Mouse (Mus musculus) thymus, adult 2 months (tissue): Measurements from ENCODE around the gene Tmed9. TPM values are rescaled to one million over a fixed set of nuclear protein-coding genes. Genes with fewer than 3 reads are reported as not detected.
"Not testable (repeated sequence)": the region's sequence is repeated elsewhere in the genome, so short reads cannot be mapped to it uniquely, and the experiment has no call there.

Experiments used
- DNase-seq: peaks from one replicate; pipeline ENCODE4 v3.0.0; 2021
- H3K27ac ChIP-seq: fragments of 200-500 bp; 2 replicates; pipeline ENCODE4 v1.5.1; 2012; ENCODE audit warnings: low read length, control low read depth; ENCODE audit not compliant: control insufficient read depth, insufficient read depth
- H3K27me3 ChIP-seq: fragments of 200-500 bp; 2 replicates; pipeline ENCODE4 v1.6.1; 2012; ENCODE audit warnings: mild to moderate bottlenecking, low read length, moderate library complexity, mixed read lengths; ENCODE audit not compliant: control insufficient read depth, insufficient read depth
- H3K36me3 ChIP-seq: fragments of 200-500 bp; 2 replicates; pipeline ENCODE4 v1.6.1; 2012; ENCODE audit warnings: mild to moderate bottlenecking, low read length, moderate library complexity; ENCODE audit not compliant: control insufficient read depth, insufficient read depth
- H3K4me1 ChIP-seq: fragments of 200-500 bp; replicated peaks from 2 replicates; pipeline ENCODE4 v1.6.1; 2012; ENCODE audit warnings: low read length; ENCODE audit not compliant: control insufficient read depth, insufficient read depth
- H3K4me3 ChIP-seq: fragments of 200-500 bp; 2 replicates; pipeline ENCODE4 v1.5.1; 2012; ENCODE audit warnings: mild to moderate bottlenecking, low read length, control low read depth, moderate library complexity; ENCODE audit not compliant: control insufficient read depth, insufficient read depth
- CTCF ChIP-seq: fragments of 200-500 bp; IDR thresholded peaks from 2 replicates; pipeline ENCODE4 v1.5.1; 2012; ENCODE audit warnings: mild to moderate bottlenecking, control low read depth, low read length, moderate library complexity, borderline replicate concordance; ENCODE audit not compliant: control insufficient read depth, poor library complexity, insufficient read depth; ENCODE audit errors: extremely low read depth
- POLR2A ChIP-seq: fragments of 200-500 bp; IDR thresholded peaks from 2 replicates; pipeline ENCODE4 v1.6.1; 2012; ENCODE audit warnings: mild to moderate bottlenecking, low read length, control low read depth, moderate library complexity; ENCODE audit not compliant: control insufficient read depth, poor library complexity, insufficient read depth; ENCODE audit errors: extremely low read depth
- WGBS: fragments of 180-500 bp; shearing (Covaris S2); methylation state at CpG from one replicate; pipeline ENCODE4 v1.1.7; 2018; 5-methylcytosine and 5-hydroxymethylcytosine counted together
- polyA plus RNA-seq: library from polyadenylated mRNA; depleted of rRNA; stranded (reverse); fragments of >200 nt; gene quantifications from 2 replicates; pipeline ENCODE4 v1.2.3, GENCODE M21; 2012

Gene Tmed9
- polyA plus RNA-seq, 1 experiment, result 73.4 TPM

DNA sequence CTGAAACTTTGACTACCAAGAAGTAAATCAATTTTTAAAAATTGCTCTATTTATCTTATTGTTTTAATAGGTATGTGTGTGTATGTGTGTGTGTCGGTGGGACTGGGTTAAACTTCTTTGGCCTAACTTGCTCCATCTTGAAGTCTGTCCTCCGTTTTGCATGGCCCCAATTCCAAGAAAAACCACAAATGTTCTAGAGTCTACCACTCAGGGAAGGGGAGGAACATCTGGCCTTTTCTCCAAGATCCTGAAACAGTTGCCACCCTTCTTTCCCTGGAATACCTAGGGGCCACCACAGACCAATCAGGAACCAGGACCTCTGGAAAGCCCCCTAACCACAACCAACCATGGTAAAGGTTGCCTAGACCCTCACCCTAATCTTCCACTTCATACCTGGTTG is 1.6 kb upstream of the Tmed9 start:
- Histone ChIP-seq H3K36me3 (peaks cover 2% of the 10 kb centered on the region; the same call in 1 of the 2 replicates), H3K27ac (no peak overlapping the region), H3K27me3 (no peaks in the 10 kb centered on the region), H3K4me1 (peaks cover 14% of the 10 kb centered on the region), H3K4me3 (no peak overlapping the region)
- WGBS, result 38% methylated on average over 2 of the region's 2 CpGs
- no peak for DNase-seq
- TF ChIP-seq POLR2A (no peak), CTCF (no peak)

DNA sequence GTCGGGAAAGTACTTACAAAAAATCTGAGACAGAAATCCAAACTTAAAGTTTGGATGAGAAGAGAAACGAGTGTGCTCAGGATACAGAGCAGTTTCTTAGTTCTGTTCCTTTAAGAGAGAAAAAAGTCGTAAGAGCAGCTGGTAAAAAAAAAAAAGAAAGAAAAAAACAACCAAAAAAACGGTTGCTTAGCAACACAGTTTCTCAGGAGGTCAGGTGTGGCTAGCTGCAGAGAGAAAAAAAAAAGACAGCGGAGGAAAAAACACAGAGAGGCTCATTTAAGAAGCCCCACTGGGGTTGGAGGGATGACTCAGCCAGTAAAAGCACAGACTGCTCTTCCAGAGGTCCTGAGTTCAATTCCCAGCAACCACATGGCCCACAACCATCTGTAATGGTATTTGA is 789 bp downstream of the Tmed9 start:
- peaks cover 11% of the 10 kb centered on the region for H3K4me1 ChIP-seq
- H3K4me3 ChIP-seq, result no peak overlapping the region
- WGBS, result 54% methylated on average over 5 of the region's 5 CpGs
- H3K36me3 ChIP-seq, result no peaks in the 10 kb centered on the region
- DNase-seq, result no peak
- no peaks in the 10 kb centered on the region for H3K27me3 ChIP-seq
- H3K27ac ChIP-seq, result no peak overlapping the region
- TF ChIP-seq POLR2A (no peak), CTCF (no peak)

DNA sequence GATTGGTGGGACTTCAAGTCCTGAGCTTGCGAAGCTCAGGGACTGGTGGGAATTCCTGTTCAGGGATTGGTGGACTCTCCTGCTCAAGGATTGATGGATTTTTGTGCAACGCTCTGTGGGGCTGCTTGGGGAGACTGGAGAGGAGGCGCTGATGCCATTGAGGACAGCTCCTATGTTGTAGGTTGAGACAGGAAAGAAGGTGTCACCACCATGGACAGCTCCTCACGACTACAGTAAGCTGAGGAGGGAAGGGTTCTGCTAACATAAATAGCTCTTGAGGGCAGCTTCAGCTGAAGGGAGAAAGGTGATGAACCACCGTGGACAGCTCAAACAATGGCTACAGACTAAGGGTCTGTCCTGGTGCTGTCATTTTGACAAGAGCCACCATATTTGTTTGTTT is 2.4 kb downstream of the Tmed9 start:
- Histone ChIP-seq H3K4me3 (no peak overlapping the region), H3K36me3 (no peaks in the 10 kb centered on the region), H3K4me1 (peaks cover 4% of the 10 kb centered on the region; the same call in 1 of the 2 replicates), H3K27ac (no peak overlapping the region), H3K27me3 (no peaks in the 10 kb centered on the region)
- no peak for TF ChIP-seq CTCF
- no peak for TF ChIP-seq POLR2A
- WGBS, result 71% methylated on average over 5 of the region's 5 CpGs
- peak; percentile 14 for DNase-seq

DNA sequence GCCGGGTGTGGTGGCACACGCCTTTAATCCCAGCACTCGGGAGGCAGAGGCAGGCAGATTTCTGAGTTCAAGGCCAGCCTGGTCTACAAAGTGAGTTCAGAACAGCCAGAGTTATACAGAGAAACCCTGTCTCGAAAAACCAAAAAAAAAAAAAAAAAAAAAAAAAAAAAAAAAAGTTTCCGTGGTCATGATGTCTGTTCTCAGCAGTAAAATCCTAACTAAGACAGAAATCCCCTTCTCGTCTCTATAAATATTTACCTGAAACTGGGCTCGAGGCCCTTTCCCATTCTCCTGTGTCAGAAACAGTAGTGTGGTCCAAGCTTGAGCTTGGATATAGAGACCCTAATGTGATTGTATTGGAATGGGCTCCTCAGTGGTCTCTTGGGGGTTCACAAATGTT is 3.3 kb downstream of the Tmed9 start:
- WGBS, result 74% methylated on average over 7 of the region's 7 CpGs
- H3K4me1 ChIP-seq, H3K4me3 ChIP-seq, H3K27ac ChIP-seq, H3K27me3 ChIP-seq, DNase-seq, H3K36me3 ChIP-seq: not testable (repeated sequence)

DNA sequence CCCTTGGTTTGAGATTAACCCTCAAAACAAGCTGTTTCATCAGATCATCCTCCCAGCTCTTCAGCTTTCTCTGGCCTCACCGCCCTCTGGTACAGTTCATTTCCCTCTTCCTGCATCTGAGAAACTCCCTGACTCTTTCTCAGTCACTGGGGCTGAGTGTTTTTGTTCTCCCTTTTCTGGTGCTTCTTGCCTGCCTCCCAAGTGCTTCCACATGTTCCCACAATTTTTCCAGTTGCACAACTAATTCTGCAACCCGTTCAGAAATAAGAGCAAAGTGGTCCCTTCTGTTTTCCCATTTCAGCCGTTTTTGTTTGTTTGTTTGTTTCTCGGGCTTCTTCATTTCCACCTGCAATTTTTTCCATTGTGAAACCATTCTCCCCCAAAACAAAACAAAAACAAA is 4.6 kb downstream of the Tmed9 start:
- Histone ChIP-seq H3K4me1 (peaks cover 2% of the 10 kb centered on the region; the same call in 1 of the 2 replicates), H3K4me3 (no peak overlapping the region), H3K27me3 (no peaks in the 10 kb centered on the region), H3K36me3 (no peaks in the 10 kb centered on the region), H3K27ac (no peak overlapping the region)
- 80% methylated on average over 4 of the region's 4 CpGs for WGBS
- no peak for TF ChIP-seq CTCF
- no peak for TF ChIP-seq POLR2A
- DNase-seq, result no peak

DNA sequence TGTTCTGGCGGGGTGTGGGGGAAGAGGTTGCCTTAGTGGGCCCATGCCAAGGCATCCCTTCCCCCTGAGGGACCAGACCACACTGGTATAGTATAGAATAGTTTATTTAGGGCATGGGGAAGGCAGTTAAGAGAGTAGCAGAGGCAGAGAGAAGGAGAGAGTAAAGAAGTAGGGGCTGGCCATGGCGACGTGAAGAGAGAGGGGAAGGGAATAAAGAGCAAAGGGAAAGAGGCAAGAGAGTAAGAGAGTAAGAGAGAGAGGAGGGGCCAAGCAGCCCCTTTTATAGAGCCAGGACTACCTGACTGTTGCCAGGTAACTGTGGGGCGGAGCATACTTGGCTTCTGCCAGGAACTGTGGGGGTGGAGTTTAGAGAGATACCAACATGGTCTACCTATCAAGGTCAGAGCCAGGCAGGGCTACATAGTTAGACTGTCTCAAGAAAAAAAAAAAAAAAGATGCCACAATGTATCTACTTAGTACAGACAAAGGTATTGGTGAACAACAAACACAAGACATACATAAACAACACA is 18.5 kb downstream of the Tmed9 start:
- Histone ChIP-seq H3K4me3 (no peak overlapping the region), H3K27me3 (no peaks in the 10 kb centered on the region), H3K27ac (no peak overlapping the region), H3K36me3 (peaks cover 22% of the 10 kb centered on the region), H3K4me1 (peaks cover 3% of the 10 kb centered on the region)
- DNase-seq, result no peak
- TF ChIP-seq POLR2A (no peak), CTCF (no peak)
- 89% methylated on average over 4 of the region's 4 CpGs for WGBS

DNA sequence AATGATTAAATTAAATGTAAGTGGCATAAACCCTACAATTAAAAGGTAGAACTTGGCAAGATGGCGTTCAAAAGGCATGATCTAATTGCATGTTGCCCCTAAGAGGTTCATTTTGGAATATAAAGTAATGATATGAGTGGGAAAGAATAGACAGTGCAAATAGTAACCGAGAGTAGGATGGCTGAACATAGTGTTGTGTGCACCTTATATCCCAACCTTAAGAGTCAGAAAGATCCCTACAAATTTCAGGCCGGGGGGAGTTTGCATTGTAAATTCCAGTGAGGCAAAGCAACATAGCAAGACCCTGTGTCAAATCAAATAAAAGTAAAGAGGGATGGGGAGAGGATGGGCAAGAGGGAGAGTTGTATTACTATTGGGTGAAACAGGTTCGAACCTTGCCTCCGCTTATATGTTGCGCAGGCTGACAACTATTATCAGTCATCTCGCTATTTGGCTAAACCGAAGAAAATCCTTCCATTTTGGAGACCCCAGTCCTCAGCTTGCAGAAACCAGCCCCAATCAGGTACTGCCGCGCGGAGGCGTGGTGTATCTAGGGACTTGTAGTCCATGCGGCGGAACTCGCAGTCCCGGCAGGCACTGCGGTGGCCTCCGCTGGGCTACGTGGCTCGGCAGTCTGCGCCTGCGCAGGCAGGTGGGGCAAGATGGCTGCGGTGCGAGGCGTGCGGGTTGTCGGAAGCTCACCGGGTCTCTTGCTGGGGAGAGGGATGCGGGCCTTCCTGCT is 19.2 kb downstream of the Tmed9 start:
- H3K36me3 ChIP-seq, result peaks cover 24% of the 10 kb centered on the region
- TF ChIP-seq POLR2A (peak; percentile 92), CTCF (peak; percentile 40; the same call in 1 of the 2 replicates)
- 6% methylated on average over 29 of the region's 29 CpGs for WGBS
- peak; percentile 97 for DNase-seq
- H3K4me3 ChIP-seq, result peak overlapping the region; percentile 69
- peaks cover 3% of the 10 kb centered on the region for H3K4me1 ChIP-seq
- H3K27me3 ChIP-seq, result no peaks in the 10 kb centered on the region
- H3K27ac ChIP-seq, result no peak overlapping the region
